Mouse (Mus musculus) heart, adult 2 months (tissue): Measurements from ENCODE around the gene B4galt3.

Experiments used
- CTCF ChIP-seq: fragments of 200-600 bp; IDR thresholded peaks from 2 replicates; pipeline ENCODE4 v1.8.1; 2022; ENCODE audit warnings: antibody characterized with exemption, mild to moderate bottlenecking, moderate library complexity
- POLR2A ChIP-seq: fragments of 200-500 bp; IDR thresholded peaks from 2 replicates; pipeline ENCODE4 v1.6.1; 2011; ENCODE audit warnings: mild to moderate bottlenecking, low read depth, low read length, control low read depth; ENCODE audit not compliant: insufficient read depth

DNA sequence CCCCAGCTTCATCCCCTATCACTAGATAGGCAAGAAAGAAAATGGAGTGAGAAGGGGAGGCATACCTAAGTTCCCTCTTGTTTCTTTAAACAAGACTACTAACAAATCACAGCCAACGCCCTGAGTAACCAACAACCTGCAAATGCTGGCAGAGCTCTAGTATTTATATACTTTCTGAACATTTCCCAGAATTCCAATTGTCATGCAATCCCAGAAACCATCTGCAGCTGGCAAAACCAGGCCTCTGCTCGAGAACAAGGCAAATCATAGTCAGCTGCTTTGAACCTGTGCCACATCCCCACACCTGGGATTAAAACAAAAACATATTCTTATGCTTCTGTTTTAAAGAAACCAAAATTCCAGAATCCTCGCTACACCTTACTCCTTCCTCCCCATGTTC is 23.2 kb downstream of the B4galt3 start:
- TF ChIP-seq POLR2A (no peak), CTCF (no peak)
